In the genomic region with DNA sequence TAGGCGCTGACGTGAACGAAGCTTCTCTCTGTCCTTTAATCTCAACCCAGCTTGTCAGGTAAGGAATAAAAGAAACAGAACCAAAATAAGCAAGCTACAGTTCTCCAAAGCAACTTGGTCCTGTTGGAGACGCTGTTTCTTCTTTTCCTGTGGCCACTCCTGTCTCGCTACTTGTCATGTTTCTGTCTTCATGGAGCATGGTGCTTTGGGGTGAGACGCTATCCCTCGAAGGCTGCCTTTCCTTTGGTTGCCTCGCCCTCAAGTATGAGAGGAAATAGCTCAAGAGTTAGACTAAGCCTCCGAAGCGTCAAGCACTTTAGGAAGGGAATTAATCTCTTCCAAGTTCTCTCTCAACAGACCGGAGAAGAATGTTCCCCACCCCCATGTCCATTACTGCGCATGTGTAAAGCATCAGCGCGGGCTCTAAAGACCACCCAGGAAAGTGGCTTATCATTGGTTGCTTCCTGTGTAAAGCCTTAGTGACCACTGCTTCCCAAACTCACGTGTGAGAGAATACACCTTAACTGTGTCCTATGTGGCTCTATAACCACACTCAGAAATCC, we compare ENCODE assay signal across 8 mouse cellular contexts. TPM values are rescaled to one million over a fixed set of nuclear protein-coding genes. Genes with fewer than 3 reads are reported as not detected.
DNase-seq lines count a peak whose midpoint lies in the region; ATAC-seq and TF ChIP-seq lines count a peak whose summit lies in the region.

No protein-coding gene starts in this region.

- TF ChIP-seq CTCF in forebrain, postnatal 0 days (IDR thresholded peaks at IDR 0.05; ENCODE audit: low read depth) = no peak
- no peak for TF ChIP-seq CTCF in bone marrow macrophage, adult 2 months (IDR thresholded peaks at IDR 0.05; ENCODE audit: low read depth, low read length)
- TF ChIP-seq CTCF in hindbrain, postnatal 0 days (IDR thresholded peaks at IDR 0.05; ENCODE audit: low read depth) = no peak

- H3K79me2 ChIP-seq in macrophage (ENCODE audit: inconsistent target) = no peaks in the 10 kb centered on the region

- no peaks in the 10 kb centered on the region for H3K36me3 ChIP-seq in forebrain, postnatal 0 days (ENCODE audit: insufficient read depth)
- no peaks in the 10 kb centered on the region for H3K36me3 ChIP-seq in forebrain, embryonic 12.5 days (replicated peaks)
- H3K36me3 ChIP-seq in hindbrain, postnatal 0 days (ENCODE audit: insufficient read depth, low read length) = no peaks in the 10 kb centered on the region
- no peaks in the 10 kb centered on the region for H3K36me3 ChIP-seq in macrophage (ENCODE audit: inconsistent target)

- TF ChIP-seq POLR2A in bone marrow macrophage, adult 2 months (IDR thresholded peaks at IDR 0.05; ENCODE audit: borderline replicate concordance, low read depth, low read length) = no peak

- no peak for ATAC-seq in forebrain, postnatal 0 days
- no peak for ATAC-seq in forebrain, embryonic 12.5 days (ENCODE audit: low FRiP score)
- ATAC-seq in hindbrain, postnatal 0 days = no peak
- ATAC-seq in erythroid progenitor cell, adult 5-6 weeks (replicated peaks; ENCODE audit: low FRiP score, poor library complexity, severe bottlenecking) = no peak

- no peaks in the 10 kb centered on the region for H3K27me3 ChIP-seq in forebrain, postnatal 0 days (ENCODE audit: insufficient read depth, low read length)
- H3K27me3 ChIP-seq in forebrain, embryonic 12.5 days = no peaks in the 10 kb centered on the region
- no peaks in the 10 kb centered on the region for H3K27me3 ChIP-seq in hindbrain, postnatal 0 days (ENCODE audit: insufficient read depth, low read length)

- H3K9ac ChIP-seq in forebrain, postnatal 0 days = no peak overlapping the region
- H3K9ac ChIP-seq in forebrain, embryonic 12.5 days = no peak overlapping the region
- H3K9ac ChIP-seq in hindbrain, postnatal 0 days (replicated peaks; ENCODE audit: low read length) = no peak overlapping the region

- no peaks in the 10 kb centered on the region for H3K4me1 ChIP-seq in forebrain, postnatal 0 days (ENCODE audit: insufficient read depth)
- no peaks in the 10 kb centered on the region for H3K4me1 ChIP-seq in forebrain, embryonic 12.5 days
- H3K4me1 ChIP-seq in bone marrow macrophage, adult 2 months (ENCODE audit: control insufficient read depth, insufficient read depth, low read length) = peaks cover 20% of the 10 kb centered on the region
- H3K4me1 ChIP-seq in hindbrain, postnatal 0 days (ENCODE audit: insufficient read depth, low read length) = no peaks in the 10 kb centered on the region

- H3K4me2 ChIP-seq in forebrain, postnatal 0 days (ENCODE audit: low read depth) = no peak overlapping the region
- no peak overlapping the region for H3K4me2 ChIP-seq in forebrain, embryonic 12.5 days
- H3K4me2 ChIP-seq in hindbrain, postnatal 0 days (ENCODE audit: low read depth, low read length) = no peak overlapping the region

- H3K27ac ChIP-seq in forebrain, postnatal 0 days (ENCODE audit: low read depth, low read length) = peak overlapping the region; percentile 48
- H3K27ac ChIP-seq in forebrain, embryonic 12.5 days = no peak overlapping the region
- H3K27ac ChIP-seq in bone marrow macrophage, adult 2 months (ENCODE audit: insufficient read depth, low read depth, low read length) = peak overlapping the region; percentile 91
- peak overlapping the region; percentile 68; the same call in 1 of the 2 replicates for H3K27ac ChIP-seq in hindbrain, postnatal 0 days
- H3K27ac ChIP-seq in macrophage = peak overlapping the region; percentile 87

- 73% methylated on average over 15 of the region's 15 CpGs for WGBS in forebrain, postnatal 0 days
- 74% methylated on average over 15 of the region's 15 CpGs for WGBS in forebrain, embryonic 12.5 days
- WGBS in hindbrain, postnatal 0 days = 77% methylated on average over 15 of the region's 15 CpGs
- 6% methylated on average over 15 of the region's 15 CpGs for WGBS in macrophage (ENCODE audit: missing documents)

- no peaks in the 10 kb centered on the region for H3K9me3 ChIP-seq in forebrain, postnatal 0 days (ENCODE audit: low read length)
- H3K9me3 ChIP-seq in forebrain, embryonic 12.5 days = no peaks in the 10 kb centered on the region
- H3K9me3 ChIP-seq in hindbrain, postnatal 0 days (ENCODE audit: low read length) = no peaks in the 10 kb centered on the region

- H3K4me3 ChIP-seq in forebrain, postnatal 0 days (ENCODE audit: low read depth, low read length) = no peak overlapping the region
- no peak overlapping the region for H3K4me3 ChIP-seq in forebrain, embryonic 12.5 days (replicated peaks)
- peak overlapping the region; percentile 31 for H3K4me3 ChIP-seq in bone marrow macrophage, adult 2 months (ENCODE audit: insufficient read depth, low read length)
- no peak overlapping the region for H3K4me3 ChIP-seq in hindbrain, postnatal 0 days (ENCODE audit: low read length)
- H3K4me3 ChIP-seq in macrophage (ENCODE audit: inconsistent target) = peak overlapping the region; percentile 12

- DNase-seq in forebrain, postnatal 0 days = no peak
- DNase-seq in hindbrain, postnatal 0 days (ENCODE audit: low spot score) = no peak
- no peak for DNase-seq in left cerebral cortex, adult 8-10 months (ENCODE audit: low spot score in 2 of 2)
- no peak for DNase-seq in ovary, adult 18-20 months (ENCODE audit: low spot score)

RNA-seq across cellular contexts. Expression of a gene that starts 9.1 kb away (rescaled TPM):
- 5.9 and 8.0 TPM in 2 replicates for total RNA-seq in forebrain, postnatal 0 days (2014; rRNA removed)
- 7.5 and 7.9 TPM in 2 replicates for polyA plus RNA-seq in forebrain, postnatal 0 days (2015; fragmentation: Nextera tagmentation; extraction: Ambion mirVana)
- 6.7 and 8.1 TPM in 2 replicates for polyA plus RNA-seq in forebrain, embryonic 12.5 days (2016; fragmentation: Nextera tagmentation; extraction: Ambion mirVana)
- polyA plus RNA-seq in bone marrow macrophage, adult 2 months (2012; ENCODE audit: insufficient read depth, insufficient read length, missing spikeins) = 59.7 and 60.3 TPM in 2 replicates
- total RNA-seq in hindbrain, postnatal 0 days (2014; rRNA removed) = 6.0 and 9.0 TPM in 2 replicates
- polyA plus RNA-seq in hindbrain, postnatal 0 days (2015; fragmentation: Nextera tagmentation; extraction: Ambion mirVana) = 8.5 and 9.2 TPM in 2 replicates
- total RNA-seq in macrophage (2018; cell fraction: chromatin; rRNA removed) = 100 to 1,000 TPM in 13 of 26 experiments, 10 to 100 TPM in 13; 33.2 to 495 (median 91.1) TPM
- 100 to 1,000 TPM in 2 of 26 experiments, 10 to 100 TPM in 24; 28.4 to 135 (median 32.6) TPM for total RNA-seq in macrophage (2018; cell fraction: cytosol; rRNA removed)
- 100 to 1,000 TPM in 13 of 26 experiments, 10 to 100 TPM in 13; 41.9 to 410 (median 106) TPM for total RNA-seq in macrophage (2018; cell fraction: nucleus; rRNA removed)
- polyA plus RNA-seq in macrophage (2018) = 32.5 to 46.6 TPM (median 34.4 TPM) in 3 replicates
- 1 to 10 TPM; 5.5 to 8.2 (median 7.3) TPM for total RNA-seq in left cerebral cortex, adult 8-10 months (2022)
- 8.8 and 9.4 TPM in 2 replicates for total RNA-seq in erythroid progenitor cell, adult 5-6 weeks (2015; ENCODE audit: low replicate concordance)
- 19.9 and 23.1 TPM in 2 replicates for total RNA-seq in erythroid progenitor cell, adult 5-6 weeks (2017; ENCODE audit: low replicate concordance)

RNA-seq across cellular contexts. Expression of a gene that starts 44.9 kb away (rescaled TPM):
- total RNA-seq in forebrain, postnatal 0 days (2014; rRNA removed) = 20.0 and 22.7 TPM in 2 replicates
- 34.7 and 42.3 TPM in 2 replicates for polyA plus RNA-seq in forebrain, postnatal 0 days (2015; fragmentation: Nextera tagmentation; extraction: Ambion mirVana)
- 26.3 and 27.2 TPM in 2 replicates for polyA plus RNA-seq in forebrain, embryonic 12.5 days (2016; fragmentation: Nextera tagmentation; extraction: Ambion mirVana)
- 889 and 906 TPM in 2 replicates for polyA plus RNA-seq in bone marrow macrophage, adult 2 months (2012; ENCODE audit: insufficient read depth, insufficient read length, missing spikeins)
- 25.3 and 27.5 TPM in 2 replicates for total RNA-seq in hindbrain, postnatal 0 days (2014; rRNA removed)
- polyA plus RNA-seq in hindbrain, postnatal 0 days (2015; fragmentation: Nextera tagmentation; extraction: Ambion mirVana) = 48.0 and 48.8 TPM in 2 replicates
- 100 to 1,000 TPM in 3 of 26 experiments, 10 to 100 TPM in 23; 17.4 to 124 (median 36.1) TPM for total RNA-seq in macrophage (2018; cell fraction: chromatin; rRNA removed)
- 100 to 1,000 TPM; 262 to 745 (median 448) TPM for total RNA-seq in macrophage (2018; cell fraction: cytosol; rRNA removed)
- total RNA-seq in macrophage (2018; cell fraction: nucleus; rRNA removed) = 100 to 1,000 TPM in 25 of 26 experiments, 10 to 100 TPM in 1; 72.5 to 401 (median 197) TPM
- 629 to 1,120 TPM (median 845 TPM) in 3 replicates for polyA plus RNA-seq in macrophage (2018)
- 10 to 100 TPM; 32.5 to 44.4 (median 38.7) TPM for total RNA-seq in left cerebral cortex, adult 8-10 months (2022)
- 514 and 545 TPM in 2 replicates for total RNA-seq in erythroid progenitor cell, adult 5-6 weeks (2015; ENCODE audit: low replicate concordance)
- 329 and 433 TPM in 2 replicates for total RNA-seq in erythroid progenitor cell, adult 5-6 weeks (2017; ENCODE audit: low replicate concordance)

Comparison
In these comparisons a context has a peak if more than half of its experiments do, and no peak if none do; other contexts are left out.
1. H3K4me3 ChIP-seq: peak in bone marrow macrophage, adult 2 months (single experiment) and macrophage (single experiment); none in forebrain, postnatal 0 days (single experiment), forebrain, embryonic 12.5 days (single experiment) and hindbrain, postnatal 0 days (single experiment).
2. RNA of a gene that starts 44.9 kb away (polyA plus RNA-seq): 629 to 1,120 TPM in macrophage and 889 to 906 TPM in bone marrow macrophage, adult 2 months; 48.0 to 48.8 TPM in hindbrain, postnatal 0 days, 34.7 to 42.3 TPM in forebrain, postnatal 0 days and 26.3 to 27.2 TPM in forebrain, embryonic 12.5 days; every median in the first group is over 10 times any median in the second.